Mouse (Mus musculus): ENCODE data around the gene Enkd1.

The Enkd1 gene

GRCm38 (mm10) chr8:105707498-105708403, at the start of gene Enkd1, which contains the start of gene 4933405L10Rik:
Enkd1 (minus strand) TSS chr8:105708210.
4933405L10Rik (plus strand) TSS chr8:105707655.
- peak; percentile 65 for DNase-seq (ENCODE audit: low spot score)

- DNase-seq (ENCODE audit: low spot score) = no peak
Measured at GRCm38 (mm10) chr8:105754688-105755087, 46.7 kb upstream of the Enkd1 start.

DNA sequence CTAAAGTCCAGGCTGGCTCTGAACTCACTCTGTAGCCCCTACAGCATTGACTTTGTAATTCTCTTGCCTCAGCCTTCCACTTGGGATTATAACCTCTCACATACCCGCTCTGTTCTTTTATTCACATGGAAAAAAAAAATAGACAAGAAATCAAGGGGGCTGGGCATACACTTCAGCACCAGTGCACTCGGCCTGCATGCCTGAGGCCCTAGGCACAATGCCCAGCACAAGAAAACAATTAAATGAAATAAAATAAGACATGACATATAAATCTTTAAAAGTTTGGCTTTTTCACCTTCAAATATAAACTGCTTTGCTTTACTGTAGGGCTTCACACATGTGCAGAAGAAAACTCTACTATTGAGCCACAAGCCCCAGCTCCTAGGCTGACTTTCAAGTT, 45.9 kb upstream of the Enkd1 start:
- no peak for DNase-seq (ENCODE audit: low spot score)

DNA sequence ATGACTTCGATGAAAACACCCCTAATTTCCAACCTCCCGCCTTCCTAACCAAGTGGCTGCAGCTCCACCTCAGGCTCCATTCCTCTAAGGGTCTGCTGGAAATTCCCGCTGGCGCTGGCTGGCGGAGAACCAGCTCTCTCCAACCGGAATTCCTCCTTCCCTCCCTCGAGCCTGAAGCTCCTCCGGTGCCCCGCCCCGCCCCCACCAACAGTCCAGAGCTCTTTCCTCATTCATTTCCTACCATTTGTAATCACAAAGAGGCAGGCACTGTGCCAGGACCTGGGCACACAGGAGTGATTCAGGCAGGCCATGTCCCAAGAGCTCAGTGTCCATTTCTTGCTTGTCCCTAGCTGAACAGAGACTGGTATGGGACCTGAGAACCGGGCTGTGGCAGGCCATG, 42.6 kb upstream of the Enkd1 start:
- no peak for DNase-seq (ENCODE audit: low spot score)

DNA sequence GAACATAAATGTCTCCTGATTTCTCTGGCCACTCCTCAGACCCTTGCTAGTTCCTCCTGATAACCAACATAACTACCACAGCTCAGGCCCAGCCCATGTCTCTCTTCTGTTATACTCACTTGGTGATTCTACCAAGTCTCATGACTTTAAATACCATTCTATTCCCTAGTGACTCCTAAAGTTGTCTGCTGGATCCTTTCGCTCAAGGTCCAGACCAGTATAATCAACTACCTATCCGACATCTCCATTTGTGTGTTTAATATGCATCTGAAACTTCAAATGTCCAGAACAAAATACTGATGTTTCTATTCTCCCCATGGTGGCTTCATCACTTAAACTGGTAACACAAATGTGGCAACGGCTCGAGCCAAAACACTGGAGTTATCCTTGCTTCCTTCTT, 35.3 kb upstream of the Enkd1 start:
- DNase-seq (ENCODE audit: low spot score) = no peak

- no peak for DNase-seq (ENCODE audit: low spot score)
Measured at GRCm38 (mm10) chr8:105739216-105739615, 31.2 kb upstream of the Enkd1 start.

DNA sequence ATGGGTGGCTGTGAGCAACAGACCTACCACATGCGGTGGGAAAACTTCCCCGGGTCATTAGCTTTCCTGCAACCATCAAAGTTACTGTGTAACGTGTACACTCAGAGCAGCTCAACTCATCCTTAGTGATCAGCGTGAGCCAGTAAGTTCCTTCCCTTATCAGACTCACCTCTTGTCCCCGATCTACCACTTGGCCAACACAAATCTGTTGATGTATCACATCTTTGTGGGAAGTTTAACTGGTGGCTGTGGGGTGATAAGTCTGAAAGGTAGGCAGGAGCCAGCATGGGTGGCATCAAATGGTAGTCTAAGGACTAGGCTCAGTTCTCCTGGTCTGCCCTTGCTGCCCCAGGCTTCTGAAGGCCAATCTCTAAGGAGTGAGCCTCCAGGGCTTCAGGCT, 24.2 kb upstream of the Enkd1 start:
- DNase-seq (ENCODE audit: low spot score) = no peak

- DNase-seq (ENCODE audit: low spot score) = peak; percentile 14
Measured at GRCm38 (mm10) chr8:105727397-105728124, 19.6 kb upstream of the Enkd1 start.

DNA sequence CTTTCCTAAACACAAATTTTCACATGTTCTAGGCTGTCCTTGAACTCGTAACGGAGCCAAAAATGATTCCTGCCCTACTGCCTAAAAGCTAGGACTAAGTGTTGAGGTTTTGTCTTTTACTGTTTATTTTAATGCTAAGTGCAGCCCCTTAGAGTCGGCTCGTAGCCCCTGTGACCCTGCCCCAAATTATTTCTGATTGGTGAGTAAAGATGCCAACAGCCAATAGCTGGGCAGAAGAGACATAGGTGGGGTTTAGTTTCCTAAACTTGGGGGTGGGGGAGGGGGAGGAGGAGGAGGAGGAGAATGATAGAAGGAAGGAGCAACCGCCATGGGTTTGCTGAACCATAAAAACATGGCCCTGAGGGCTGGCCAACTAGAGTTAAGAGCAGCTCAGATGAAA, 17.7 kb upstream of the Enkd1 start:
- DNase-seq (ENCODE audit: low spot score) = no peak

DNA sequence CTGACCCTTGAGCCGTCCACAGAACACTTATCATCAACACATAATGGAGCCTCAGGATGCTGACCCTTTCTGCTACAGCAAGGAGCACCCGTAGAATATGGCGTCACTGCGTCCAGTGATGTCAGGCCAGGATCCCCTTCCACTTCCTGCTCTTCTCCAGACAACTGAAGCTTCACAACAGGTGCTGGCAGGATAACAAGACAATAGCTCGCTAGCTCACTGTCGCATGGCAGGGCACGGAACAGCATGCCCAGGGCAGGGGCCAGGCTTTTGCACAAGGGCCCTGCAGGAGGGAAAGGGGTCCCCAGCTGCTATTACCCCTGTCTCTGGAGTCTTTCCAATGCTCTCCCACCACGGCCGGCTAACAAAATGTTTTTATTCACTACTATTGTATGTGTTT, 14.9 kb upstream of the Enkd1 start:
- no peak for DNase-seq (ENCODE audit: low spot score)

DNA sequence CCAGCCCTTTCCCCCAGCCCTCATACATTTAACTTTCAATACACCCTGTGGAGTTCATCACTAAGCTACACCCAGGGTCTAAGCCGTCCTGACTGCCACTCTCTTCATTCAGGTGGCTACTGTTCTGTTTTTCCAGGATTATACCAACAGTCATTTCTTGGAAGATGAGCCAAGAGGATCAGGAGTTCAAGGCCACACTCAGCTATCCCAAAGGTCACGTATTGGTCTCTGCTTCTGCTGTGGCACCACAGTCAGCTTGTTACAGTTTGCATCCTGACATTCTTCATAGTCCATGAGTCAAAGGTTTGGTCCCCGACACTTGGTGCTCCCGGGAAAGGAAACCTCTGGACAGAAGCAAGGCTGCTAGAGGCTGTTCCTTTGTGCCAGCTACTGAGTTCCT, 11.6 kb upstream of the Enkd1 start:
- DNase-seq (ENCODE audit: low spot score) = no peak

GRCm38 (mm10) chr8:105716302-105716945, 8.4 kb upstream of the Enkd1 start:
- DNase-seq (ENCODE audit: low spot score) = no peak

GRCm38 (mm10) chr8:105715042-105715441, 7.0 kb upstream of the Enkd1 start:
- no peak for DNase-seq (ENCODE audit: low spot score)

DNA sequence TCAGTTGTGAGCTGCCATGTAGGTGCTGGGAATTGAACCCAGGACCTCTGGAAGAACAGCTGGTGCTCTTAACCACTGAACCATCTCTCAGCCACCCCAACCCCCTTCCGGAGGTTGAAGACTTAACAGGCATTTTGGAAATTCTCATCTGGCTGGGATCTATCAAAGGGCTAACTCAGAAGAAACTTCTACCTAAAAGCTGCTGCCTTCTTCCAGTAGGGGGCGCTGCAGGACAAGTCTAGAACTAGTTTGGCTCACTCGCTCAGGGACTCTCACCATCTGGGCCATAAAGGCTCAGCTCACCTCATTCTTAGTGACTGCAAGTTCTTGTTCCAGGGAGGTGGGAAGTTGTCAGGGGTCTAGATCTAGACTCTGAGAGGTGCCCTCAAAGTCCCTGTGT, 6.1 kb upstream of the Enkd1 start:
- peak; percentile 82 for DNase-seq (ENCODE audit: low spot score)

DNA sequence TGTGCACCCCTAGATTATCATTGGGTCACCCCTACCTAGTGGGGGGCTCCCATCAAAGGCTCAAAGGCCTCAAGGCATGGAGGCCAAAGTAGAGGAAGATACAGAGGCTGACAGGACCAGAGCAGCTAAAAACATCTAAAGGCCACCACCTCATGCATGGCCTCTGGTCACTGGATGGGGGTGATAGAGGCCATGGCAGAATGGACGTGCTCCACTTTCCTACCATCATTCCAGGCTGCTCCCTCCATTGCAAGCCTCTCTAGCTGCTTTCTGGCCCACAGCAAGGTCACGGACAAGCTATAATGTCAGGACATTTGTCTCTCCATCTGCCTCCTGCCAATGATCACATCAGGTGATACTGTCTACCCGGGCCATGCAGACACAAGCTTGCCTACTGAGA, 4.3 kb upstream of the Enkd1 start:
- no peak for DNase-seq (ENCODE audit: low spot score)

GRCm38 (mm10) chr8:105709317-105709716, 1.3 kb upstream of the Enkd1 start:
- no peak for DNase-seq (ENCODE audit: low spot score)

DNA sequence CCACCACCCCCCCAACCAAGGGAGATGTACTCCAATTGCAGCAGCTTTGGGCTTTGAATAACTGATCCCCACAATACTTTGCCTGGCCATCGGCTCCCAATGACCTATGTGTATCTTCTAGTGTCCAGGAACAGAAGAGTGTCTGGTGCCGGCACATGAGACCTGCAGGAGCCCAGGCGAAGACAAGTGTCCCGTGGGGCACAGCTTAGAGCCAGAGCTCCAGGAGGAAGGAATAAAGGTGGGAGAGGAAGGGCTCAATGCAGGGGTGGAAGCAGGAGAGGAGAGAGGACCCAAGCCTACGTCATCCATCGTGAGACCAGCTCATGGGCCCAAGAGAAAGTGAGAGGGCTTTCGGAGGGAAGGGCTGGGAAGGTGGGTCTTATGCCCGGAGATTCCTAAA, 665 bp upstream of the Enkd1 start:
- DNase-seq (ENCODE audit: low spot score) = no peak

GRCm38 (mm10) chr8:105706426-105706825, 1.6 kb downstream of the Enkd1 start:
- no peak for DNase-seq (ENCODE audit: low spot score)

GRCm38 (mm10) chr8:105704955-105705354, 3.1 kb downstream of the Enkd1 start:
- DNase-seq (ENCODE audit: low spot score) = no peak

DNA sequence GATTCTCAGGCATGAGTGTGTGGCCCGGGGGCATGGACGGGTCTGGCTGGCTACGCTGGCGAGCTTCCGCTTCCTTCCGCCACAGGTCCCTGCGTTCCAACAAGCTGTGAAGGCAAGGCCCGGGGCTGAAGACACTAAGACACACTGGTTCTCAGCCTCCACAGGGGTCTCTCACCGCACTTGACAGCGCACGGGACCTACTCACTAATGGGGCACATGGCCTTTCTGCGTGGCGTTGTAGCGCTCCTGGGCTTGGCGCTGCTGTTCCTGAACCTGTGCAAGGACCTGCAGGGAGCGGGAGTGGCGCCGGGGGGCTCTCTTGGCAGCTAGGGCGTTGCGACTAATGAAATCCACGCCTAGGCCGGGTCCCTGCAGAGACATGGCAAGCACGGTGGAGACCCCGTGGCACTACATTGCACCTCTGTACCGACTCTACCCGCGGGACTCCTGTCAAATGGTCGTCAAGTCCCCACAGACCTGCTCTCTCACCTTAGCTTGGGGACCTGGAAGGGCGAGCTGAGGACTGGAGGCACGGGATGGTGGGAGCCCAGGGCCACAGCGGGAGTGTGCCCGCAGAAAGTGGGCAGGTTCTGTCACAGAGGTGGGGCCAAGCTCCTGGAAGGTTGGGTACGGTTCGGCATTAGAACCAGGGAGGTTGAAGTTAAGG, 3.7 kb downstream of the Enkd1 start:
- no peak for DNase-seq (ENCODE audit: low spot score)

DNA sequence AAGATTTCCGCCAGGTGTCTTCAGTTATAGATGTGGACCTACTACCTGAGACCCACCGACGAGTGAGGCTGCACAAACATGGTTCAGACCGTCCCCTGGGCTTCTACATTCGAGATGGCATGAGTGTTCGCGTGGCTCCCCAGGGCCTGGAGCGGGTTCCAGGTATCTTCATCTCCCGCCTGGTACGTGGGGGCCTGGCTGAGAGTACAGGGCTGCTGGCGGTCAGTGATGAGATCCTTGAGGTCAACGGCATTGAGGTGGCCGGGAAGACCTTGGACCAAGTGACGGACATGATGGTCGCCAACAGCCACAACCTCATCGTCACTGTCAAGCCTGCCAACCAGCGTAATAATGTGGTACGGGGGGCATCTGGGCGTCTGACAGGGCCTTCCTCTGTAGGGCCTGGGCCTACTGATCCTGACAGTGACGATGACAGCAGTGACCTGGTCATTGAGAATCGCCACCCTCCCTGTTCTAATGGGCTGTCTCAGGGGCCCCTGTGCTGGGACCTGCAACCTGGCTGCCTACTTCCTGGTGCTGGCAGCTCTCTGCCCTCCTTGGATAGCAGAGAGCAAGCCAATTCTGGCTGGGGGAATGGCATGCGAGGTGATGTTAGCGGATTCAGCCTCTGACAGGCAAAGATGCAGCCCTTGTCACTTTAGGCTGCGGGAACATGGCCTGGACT, 5.1 kb downstream of the Enkd1 start:
- DNase-seq (ENCODE audit: low spot score) = no peak

DNA sequence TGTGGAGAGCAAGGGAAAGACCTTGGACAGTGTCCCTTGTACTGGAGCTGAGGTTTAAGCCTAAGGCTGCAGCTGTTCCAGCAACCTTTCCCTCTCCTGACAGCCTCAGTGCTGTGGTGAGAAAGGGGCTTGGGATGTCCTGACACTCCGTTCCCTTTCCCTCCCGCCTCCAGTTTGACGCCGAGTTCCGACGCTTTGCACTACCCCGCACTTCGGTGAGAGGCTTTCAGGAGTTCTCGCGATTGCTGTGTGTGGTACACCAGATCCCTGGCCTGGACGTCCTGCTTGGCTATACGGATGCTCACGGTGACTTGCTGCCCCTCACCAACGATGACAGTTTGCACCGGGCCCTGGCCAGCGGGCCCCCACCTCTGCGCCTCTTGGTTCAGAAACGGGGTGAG, 6.0 kb downstream of the Enkd1 start:
- DNase-seq (ENCODE audit: low spot score) = no peak

Measured in spleen, adult 12 weeks (tissue).